Mouse (Mus musculus) heart, adult 9 months (tissue): ENCODE measurements around the gene Limk2.

Experiments
- DNase-seq, 2 experiments: peaks; one replicate each; pipeline ENCODE4 v3.0.0; 2022; ENCODE audit warnings: low spot score in 2 of 2

Limk2 gene

GRCm38 (mm10) chr11:3370928-3371598 is 37.9 kb downstream of the Limk2 start:
- DNase-seq, result peak; percentile 76 to 78

GRCm38 (mm10) chr11:3370162-3370561 is 38.8 kb downstream of the Limk2 start:
- DNase-seq, result no peak

- no peak for DNase-seq
Measured at GRCm38 (mm10) chr11:3369449-3369848, 39.5 kb downstream of the Limk2 start.

- DNase-seq, result no peak
Measured at GRCm38 (mm10) chr11:3368983-3369382, 40.0 kb downstream of the Limk2 start.

GRCm38 (mm10) chr11:3366411-3366810 is 42.6 kb downstream of the Limk2 start:
- DNase-seq, result no peak

- no peak for DNase-seq
Measured at GRCm38 (mm10) chr11:3362854-3363253, 46.1 kb downstream of the Limk2 start.

GRCm38 (mm10) chr11:3352990-3353585 is 55.9 kb downstream of the Limk2 start:
- no peak for DNase-seq

- no peak for DNase-seq
Measured at GRCm38 (mm10) chr11:3352131-3352530, 56.9 kb downstream of the Limk2 start.

- DNase-seq, result no peak
Measured at GRCm38 (mm10) chr11:3349343-3349695, 59.7 kb downstream of the Limk2 start.

- no peak for DNase-seq
Measured at GRCm38 (mm10) chr11:3348576-3349342, 60.2 kb downstream of the Limk2 start.

GRCm38 (mm10) chr11:3347835-3348195 is 61.2 kb downstream of the Limk2 start:
- no peak for DNase-seq

- peak; percentile 71 to 83 for DNase-seq
Measured at GRCm38 (mm10) chr11:3347091-3347834, 61.7 kb downstream of the Limk2 start.

GRCm38 (mm10) chr11:3346351-3346750 is 62.6 kb downstream of the Limk2 start:
- no peak for DNase-seq

- DNase-seq, result no peak
Measured at GRCm38 (mm10) chr11:3344916-3345315, 64.1 kb downstream of the Limk2 start.

- DNase-seq, result no peak
Measured at GRCm38 (mm10) chr11:3341476-3341875, 67.5 kb downstream of the Limk2 start.

GRCm38 (mm10) chr11:3337961-3338360 is 71.0 kb downstream of the Limk2 start:
- DNase-seq, result no peak

- peak; percentile 54 to 63 for DNase-seq
Measured at GRCm38 (mm10) chr11:3337173-3337955, 71.6 kb downstream of the Limk2 start.

GRCm38 (mm10) chr11:3336602-3337001 is 72.4 kb downstream of the Limk2 start:
- no peak for DNase-seq

GRCm38 (mm10) chr11:3335651-3336216 is 73.3 kb downstream of the Limk2 start:
- peak in 1 of 2 experiments; percentile 71 for DNase-seq

- DNase-seq, result no peak
Measured at GRCm38 (mm10) chr11:3334711-3335316, 74.2 kb downstream of the Limk2 start.
